Mouse (Mus musculus) left cerebral cortex, adult 8-10 months (tissue): ENCODE measurements around the gene Rab4a. TPM values are rescaled to one million over a fixed set of nuclear protein-coding genes. Genes with fewer than 3 reads are reported as not detected.

Source experiments
- DNase-seq, 2 experiments: peaks; one replicate each; pipeline ENCODE4 v3.0.0; 2022; ENCODE audit warnings: low spot score in 2 of 2
- total RNA-seq, 4 experiments: library from RNA; stranded (reverse); gene quantifications; 2 replicates each; pipeline ENCODE4 v1.2.4; 2022

The Rab4a gene
- 10 to 100 TPM; 42.5 to 47.9 (median 45.1) TPM for total RNA-seq

- peak; percentile 59 to 68 for DNase-seq
Observed at GRCm38 (mm10) chr8:123805718-123806373, at the start of gene Rab4a. Rab4a (plus strand) TSS chr8:123805985.

- no peak for DNase-seq
Observed at GRCm38 (mm10) chr8:123756901-123757300, 48.9 kb upstream of the Rab4a start.

- DNase-seq, result no peak
Observed at GRCm38 (mm10) chr8:123758935-123759334, 46.9 kb upstream of the Rab4a start.

- no peak for DNase-seq
Observed at GRCm38 (mm10) chr8:123759933-123760332, 45.9 kb upstream of the Rab4a start.

GRCm38 (mm10) chr8:123760579-123760978, 45.2 kb upstream of the Rab4a start:
- DNase-seq, result no peak

- no peak for DNase-seq
Observed at GRCm38 (mm10) chr8:123761266-123761882, 44.4 kb upstream of the Rab4a start.

- no peak for DNase-seq
Observed at GRCm38 (mm10) chr8:123761883-123762270, 43.9 kb upstream of the Rab4a start.

GRCm38 (mm10) chr8:123763355-123763754, 42.4 kb upstream of the Rab4a start:
- DNase-seq, result no peak

- DNase-seq, result peak in 1 of 2 experiments; percentile 40
Observed at GRCm38 (mm10) chr8:123764671-123765070, 41.1 kb upstream of the Rab4a start.

- DNase-seq, result no peak
Observed at GRCm38 (mm10) chr8:123766516-123766915, 39.3 kb upstream of the Rab4a start.

GRCm38 (mm10) chr8:123767874-123768273, 37.9 kb upstream of the Rab4a start:
- DNase-seq, result no peak

- peak in 1 of 2 experiments; percentile 77 for DNase-seq
Observed at GRCm38 (mm10) chr8:123768492-123769356, 37.1 kb upstream of the Rab4a start.

GRCm38 (mm10) chr8:123773468-123773867, 32.3 kb upstream of the Rab4a start:
- no peak for DNase-seq

- DNase-seq, result no peak
Observed at GRCm38 (mm10) chr8:123774491-123774890, 31.3 kb upstream of the Rab4a start.

GRCm38 (mm10) chr8:123777319-123777718, 28.5 kb upstream of the Rab4a start:
- peak in 1 of 2 experiments; percentile 61 for DNase-seq

- no peak for DNase-seq
Observed at GRCm38 (mm10) chr8:123780471-123780870, 25.3 kb upstream of the Rab4a start.

GRCm38 (mm10) chr8:123781256-123781655, 24.5 kb upstream of the Rab4a start:
- no peak for DNase-seq

- DNase-seq, result peak; percentile 58 to 73
Observed at GRCm38 (mm10) chr8:123783525-123784249, 22.1 kb upstream of the Rab4a start.

GRCm38 (mm10) chr8:123786166-123786565, 19.6 kb upstream of the Rab4a start:
- DNase-seq, result peak in 1 of 2 experiments; percentile 53

- DNase-seq, result no peak
Observed at GRCm38 (mm10) chr8:123786644-123787043, 19.1 kb upstream of the Rab4a start.

GRCm38 (mm10) chr8:123787254-123787897, 18.4 kb upstream of the Rab4a start:
- no peak for DNase-seq
